Mouse (Mus musculus) testis, adult 2 months (tissue): ENCODE measurements at regions not wholly inside any gene's neighbourhood (a gene's known extent, or its start where the extent isn't known, plus 50 kb on each side); places are given as distances from the start of the nearest gene placed in this dataset.

Experiments
- H3K27ac ChIP-seq: fragments of 200-500 bp; 2 replicates; pipeline ENCODE4 v1.5.1; 2012; ENCODE audit warnings: low read depth, low read length; ENCODE audit not compliant: control insufficient read depth, insufficient read depth
- H3K27me3 ChIP-seq: fragments of 200-500 bp; 2 replicates; pipeline ENCODE4 v1.6.1; 2012; ENCODE audit warnings: mild to moderate bottlenecking, low read length, moderate library complexity; ENCODE audit not compliant: control insufficient read depth, insufficient read depth
- H3K36me3 ChIP-seq: fragments of 200-500 bp; 2 replicates; pipeline ENCODE4 v1.6.1; 2012; ENCODE audit warnings: mild to moderate bottlenecking, low read length; ENCODE audit not compliant: control insufficient read depth, insufficient read depth
- H3K4me1 ChIP-seq: fragments of 200-500 bp; 2 replicates; pipeline ENCODE4 v1.6.1; 2012; ENCODE audit warnings: low read length; ENCODE audit not compliant: control insufficient read depth, insufficient read depth
- H3K4me3 ChIP-seq: fragments of 200-500 bp; 2 replicates; pipeline ENCODE4 v1.5.1; 2012; ENCODE audit warnings: low read depth, mild to moderate bottlenecking, low read length, moderate library complexity, mixed read lengths; ENCODE audit not compliant: control insufficient read depth
- CTCF ChIP-seq: fragments of 200-500 bp; IDR thresholded peaks from 2 replicates; pipeline ENCODE4 v1.5.1; 2012; ENCODE audit warnings: low read depth, mild to moderate bottlenecking, inconsistent platforms, low read length, moderate library complexity; ENCODE audit not compliant: control insufficient read depth, insufficient read depth, insufficient replicate concordance
- POLR2A ChIP-seq: fragments of 200-500 bp; IDR thresholded peaks from 2 replicates; pipeline ENCODE4 v1.6.1; 2012; ENCODE audit warnings: low read depth, mild to moderate bottlenecking, inconsistent platforms, low read length, moderate library complexity; ENCODE audit not compliant: control insufficient read depth

GRCm38 (mm10) chr5:64602356-64602936 lies 200.7 kb upstream of the Klf3 start:
- Histone ChIP-seq H3K27me3 (no peaks in the 10 kb centered on the region), H3K4me3 (no peak overlapping the region), H3K4me1 (peaks cover 16% of the 10 kb centered on the region), H3K27ac (no peak overlapping the region), H3K36me3 (no peaks in the 10 kb centered on the region)
- TF ChIP-seq CTCF, result no peak
- TF ChIP-seq POLR2A, result no peak

- Histone ChIP-seq H3K27ac (no peak overlapping the region), H3K4me3 (no peak overlapping the region), H3K27me3 (no peaks in the 10 kb centered on the region), H3K36me3 (no peaks in the 10 kb centered on the region), H3K4me1 (peaks cover 16% of the 10 kb centered on the region)
- no peak for TF ChIP-seq CTCF
- TF ChIP-seq POLR2A, result no peak
Observed at GRCm38 (mm10) chr5:64602996-64603755, 200.0 kb upstream of the Klf3 start.

DNA sequence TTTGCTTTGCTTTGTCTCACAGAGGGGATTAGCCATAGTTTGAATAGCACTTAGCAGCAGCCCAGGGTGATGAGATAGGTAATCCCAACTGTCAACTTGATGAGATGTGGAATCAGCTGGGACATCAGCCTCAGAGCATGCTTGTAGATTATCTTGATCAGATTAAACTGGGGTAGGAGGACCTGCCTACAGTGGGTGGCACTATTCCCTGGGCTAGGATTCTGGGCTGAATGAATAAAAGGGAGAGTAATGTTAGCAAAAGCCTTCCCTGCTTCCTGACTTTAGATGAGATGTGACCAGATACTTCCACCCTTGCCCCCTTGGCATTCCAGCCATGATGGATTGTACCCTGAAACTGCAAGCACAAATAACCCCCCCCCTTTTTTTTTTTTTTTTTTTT lies 198.0 kb upstream of the Klf3 start:
- TF ChIP-seq POLR2A (no peak), CTCF (no peak)
- Histone ChIP-seq H3K36me3 (no peaks in the 10 kb centered on the region), H3K27me3 (no peaks in the 10 kb centered on the region), H3K27ac (no peak overlapping the region), H3K4me3 (no peak overlapping the region), H3K4me1 (peaks cover 9% of the 10 kb centered on the region)

- Histone ChIP-seq H3K4me1 (peaks cover 6% of the 10 kb centered on the region), H3K4me3 (no peak overlapping the region), H3K36me3 (no peaks in the 10 kb centered on the region), H3K27me3 (no peaks in the 10 kb centered on the region), H3K27ac (no peak overlapping the region)
- no peak for TF ChIP-seq POLR2A
- no peak for TF ChIP-seq CTCF
Observed at GRCm38 (mm10) chr5:64605991-64606390, 197.2 kb upstream of the Klf3 start.

DNA sequence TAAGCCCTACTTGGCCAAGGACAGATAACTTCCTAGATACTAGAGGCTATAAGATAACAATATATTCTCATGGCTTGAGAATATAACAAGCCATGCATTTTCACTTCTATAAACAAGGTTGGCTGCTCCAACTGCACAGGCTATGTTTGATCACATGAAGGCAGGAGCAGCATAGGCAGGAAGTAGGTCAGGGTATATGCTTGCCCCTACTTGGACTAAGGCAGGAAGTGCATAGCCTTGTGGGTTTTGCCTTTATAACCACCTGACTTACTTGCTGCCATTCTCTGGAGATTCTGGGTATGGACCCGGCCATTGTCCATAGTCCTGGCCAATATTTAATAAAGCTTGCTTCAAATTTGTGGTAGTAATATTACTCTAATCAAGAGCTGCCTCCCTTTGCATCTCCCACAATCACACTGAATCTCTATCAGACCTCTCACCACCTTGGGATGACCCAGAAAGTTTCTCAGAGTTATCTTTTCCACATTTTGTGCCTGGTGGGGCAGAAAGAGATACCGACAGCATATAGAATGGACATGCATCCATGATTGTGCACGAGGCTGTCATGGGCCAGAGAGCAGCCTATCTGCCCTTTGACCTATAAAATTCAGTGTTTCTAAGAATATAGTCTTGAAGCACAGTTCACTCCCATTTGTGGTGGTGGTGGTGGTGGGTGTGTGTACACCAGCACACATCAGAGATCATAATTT lies 193.7 kb upstream of the Klf3 start:
- Histone ChIP-seq H3K27ac (no peak overlapping the region), H3K36me3 (no peaks in the 10 kb centered on the region), H3K4me1 (peaks cover 3% of the 10 kb centered on the region; the same call in 1 of the 2 replicates), H3K4me3 (no peak overlapping the region), H3K27me3 (no peaks in the 10 kb centered on the region)
- TF ChIP-seq POLR2A (no peak), CTCF (no peak)

GRCm38 (mm10) chr5:64610146-64610545 lies 193.0 kb upstream of the Klf3 start:
- Histone ChIP-seq H3K4me3 (no peak overlapping the region), H3K4me1 (peaks cover 3% of the 10 kb centered on the region; the same call in 1 of the 2 replicates), H3K27me3 (no peaks in the 10 kb centered on the region), H3K27ac (no peak overlapping the region), H3K36me3 (no peaks in the 10 kb centered on the region)
- TF ChIP-seq CTCF (no peak), POLR2A (no peak)
